Mouse (Mus musculus): ENCODE measurements around the gene Snrnp25.

Snrnp25 gene

DNA sequence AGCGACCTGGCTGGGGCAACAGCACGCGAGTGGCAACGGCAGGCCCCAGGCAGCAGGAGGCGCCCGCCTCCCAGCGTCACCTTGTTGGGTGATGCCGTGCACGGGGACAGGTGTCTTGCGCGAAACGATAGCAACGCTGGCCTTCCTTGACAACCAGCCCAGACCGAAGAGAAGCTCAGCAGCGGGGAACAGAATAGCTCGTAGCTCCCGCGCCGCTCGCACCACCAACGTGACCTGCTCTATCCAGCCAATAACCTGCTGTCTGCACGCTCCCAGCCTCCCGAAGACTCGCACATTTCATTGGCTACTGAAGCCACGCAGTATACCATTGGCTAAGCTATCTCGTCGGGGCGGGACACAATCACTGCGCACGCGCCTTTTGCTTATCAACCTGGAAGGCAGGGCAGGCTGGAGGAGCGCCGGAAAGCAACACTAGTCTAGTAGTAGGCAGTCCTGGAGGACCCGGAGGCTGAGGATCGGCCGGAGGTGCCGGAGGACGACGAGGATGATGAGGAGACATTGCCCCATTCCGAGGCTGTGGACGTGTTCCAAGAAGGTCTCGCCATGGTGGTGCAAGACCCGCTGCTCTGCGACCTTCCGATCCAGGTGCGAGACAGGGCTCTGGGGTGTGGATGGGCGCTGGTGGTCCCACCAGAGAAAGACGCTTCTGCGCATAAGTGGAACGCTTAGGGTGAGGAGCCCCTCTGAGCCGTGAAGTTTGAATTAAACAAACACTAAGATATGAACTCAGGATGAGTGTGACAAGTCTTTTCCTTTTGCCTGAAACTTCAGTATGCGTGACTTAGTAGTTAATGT is at the start of gene Snrnp25:
Snrnp25 (plus strand) TSS at position 358 of the 816 bp plus-strand sequence.
- in situ Hi-C loops (cut with MboI), result no loop called here

DNA sequence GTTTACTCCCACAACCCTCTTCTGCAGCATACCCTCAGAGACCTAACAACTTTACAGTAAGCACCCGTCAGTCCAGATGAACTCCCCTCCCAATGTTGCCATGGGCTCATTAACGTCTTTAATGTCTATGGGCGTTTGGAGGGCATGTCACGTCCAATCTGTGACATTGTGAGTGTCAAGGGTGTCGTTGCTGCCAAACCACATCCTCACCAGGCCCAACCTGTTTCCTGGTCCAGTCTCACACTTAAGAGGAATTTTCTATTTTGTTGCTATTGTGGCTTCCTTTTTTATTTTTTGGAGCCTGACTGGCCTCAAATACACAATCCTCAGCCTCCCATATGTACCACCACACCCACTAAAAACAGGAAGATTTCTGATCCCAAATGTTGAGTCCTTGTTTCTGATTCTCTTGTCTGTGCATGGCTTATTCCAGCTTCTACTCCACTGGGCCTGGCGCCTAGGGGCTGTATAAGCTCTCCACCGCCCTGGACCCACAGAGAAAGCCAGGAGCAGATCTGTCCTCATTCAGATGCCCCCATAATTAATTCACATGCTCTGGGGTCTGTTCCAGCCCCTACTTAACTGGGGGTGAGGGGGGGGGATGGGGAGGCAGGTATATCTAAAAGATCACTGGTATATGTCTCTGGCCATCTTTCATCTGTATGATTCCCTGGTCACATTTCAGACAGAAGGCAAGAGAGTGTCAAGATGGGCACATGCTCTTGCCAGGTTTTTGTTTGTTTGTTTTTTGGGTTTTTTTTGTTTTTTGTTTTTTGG is 48.2 kb upstream of the Snrnp25 start:
- in situ Hi-C loops (cut with MboI), result no loop called here

DNA sequence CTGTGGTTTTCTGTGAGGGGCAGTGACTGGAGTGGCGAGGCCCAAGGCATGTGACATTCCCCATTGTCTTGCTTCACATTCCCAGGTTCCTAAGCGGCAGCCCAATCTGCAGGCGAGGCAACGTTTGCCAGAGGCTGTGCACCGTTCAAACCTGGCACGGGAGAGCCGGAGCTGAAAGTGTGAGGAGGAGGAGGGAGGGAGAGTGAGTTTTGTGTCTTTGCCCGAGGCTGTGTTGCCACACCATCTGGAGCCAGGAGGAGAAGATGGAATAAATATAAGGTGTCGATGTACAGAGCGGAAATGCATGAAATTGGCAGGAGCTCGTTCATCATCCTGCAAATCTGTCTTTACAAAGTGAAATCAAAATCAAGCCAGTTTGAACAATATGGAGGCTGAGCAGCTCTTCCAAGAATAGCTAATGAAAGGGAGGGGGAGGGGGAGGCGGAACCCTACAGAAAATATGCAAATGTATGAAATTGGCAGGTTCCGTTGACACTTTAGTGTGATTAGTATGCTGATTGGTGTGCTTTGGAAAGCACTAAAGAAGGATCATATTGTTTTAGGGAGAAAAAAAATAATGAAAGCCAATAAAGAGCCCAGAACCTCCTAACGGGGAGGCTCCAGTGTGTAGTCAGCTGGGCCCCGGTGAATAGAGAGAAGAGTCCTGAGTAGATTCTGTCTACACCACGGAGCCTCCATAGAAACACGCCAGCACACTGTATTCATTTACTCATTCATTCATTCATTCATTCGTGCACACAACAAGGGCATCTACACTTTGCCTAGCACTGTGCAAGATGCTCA is 47.2 kb upstream of the Snrnp25 start:
- in situ Hi-C loops (cut with MboI), result no loop called here

DNA sequence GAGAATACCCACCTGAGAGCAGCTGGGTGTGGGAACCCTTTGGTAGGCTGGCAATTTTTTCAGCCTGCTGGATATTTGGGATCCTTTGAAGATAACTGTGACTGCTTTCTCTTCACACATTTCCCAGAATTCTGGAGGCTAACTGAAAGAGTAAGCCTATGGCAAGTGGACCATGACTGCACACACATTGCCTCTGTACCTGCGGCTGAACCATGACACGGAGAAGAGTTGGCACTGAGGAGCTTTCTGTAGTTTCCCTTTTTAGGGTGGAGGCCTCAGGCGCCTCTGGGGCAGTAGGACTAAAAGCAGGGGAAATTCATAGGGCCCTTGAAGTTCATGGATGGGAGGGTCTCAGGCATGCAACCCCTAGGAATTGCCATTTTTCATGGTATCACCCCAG is 46.0 kb upstream of the Snrnp25 start:
- in situ Hi-C loops (cut with MboI), result no loop called here

DNA sequence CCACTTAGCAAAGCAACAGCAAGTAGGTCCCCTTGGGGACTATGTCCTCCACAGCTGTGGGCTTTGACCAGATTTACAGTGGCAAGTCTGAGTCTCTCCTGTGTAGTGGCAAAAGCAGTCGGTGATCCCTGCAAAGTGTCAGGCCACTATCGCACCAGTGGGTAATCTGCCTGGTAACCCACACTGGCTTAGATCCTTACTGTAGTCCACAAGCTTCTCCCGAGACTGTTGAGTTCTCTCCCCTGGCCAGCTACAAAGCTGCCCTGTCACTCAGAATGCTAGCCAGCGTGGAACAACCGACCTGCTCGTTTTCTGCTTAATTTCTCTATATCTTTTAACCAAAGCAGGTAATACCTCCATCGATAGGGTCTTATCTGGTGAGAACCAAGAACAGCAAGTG is 44.9 kb upstream of the Snrnp25 start:
- in situ Hi-C loops (cut with MboI), result no loop called here

DNA sequence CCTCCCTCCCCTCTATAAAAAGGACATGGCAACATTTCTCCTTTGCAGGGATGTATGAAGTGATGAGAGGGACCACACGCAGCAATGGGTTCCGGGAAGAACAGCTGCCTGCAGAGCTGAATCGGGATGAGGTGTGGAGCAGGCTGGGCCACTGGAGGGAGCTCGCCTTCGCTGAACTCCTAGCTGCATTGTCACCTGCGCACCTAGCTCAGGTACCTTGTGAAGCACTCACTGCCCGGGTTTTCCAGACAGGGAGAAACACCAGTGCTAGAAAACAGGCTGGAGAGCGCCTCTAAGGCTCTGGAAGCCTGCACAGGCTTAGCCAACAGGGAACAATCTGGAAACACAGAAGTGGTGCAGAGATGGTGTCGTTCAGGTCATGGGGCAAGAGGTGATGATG is 43.7 kb upstream of the Snrnp25 start:
- in situ Hi-C loops (cut with MboI), result no loop called here

DNA sequence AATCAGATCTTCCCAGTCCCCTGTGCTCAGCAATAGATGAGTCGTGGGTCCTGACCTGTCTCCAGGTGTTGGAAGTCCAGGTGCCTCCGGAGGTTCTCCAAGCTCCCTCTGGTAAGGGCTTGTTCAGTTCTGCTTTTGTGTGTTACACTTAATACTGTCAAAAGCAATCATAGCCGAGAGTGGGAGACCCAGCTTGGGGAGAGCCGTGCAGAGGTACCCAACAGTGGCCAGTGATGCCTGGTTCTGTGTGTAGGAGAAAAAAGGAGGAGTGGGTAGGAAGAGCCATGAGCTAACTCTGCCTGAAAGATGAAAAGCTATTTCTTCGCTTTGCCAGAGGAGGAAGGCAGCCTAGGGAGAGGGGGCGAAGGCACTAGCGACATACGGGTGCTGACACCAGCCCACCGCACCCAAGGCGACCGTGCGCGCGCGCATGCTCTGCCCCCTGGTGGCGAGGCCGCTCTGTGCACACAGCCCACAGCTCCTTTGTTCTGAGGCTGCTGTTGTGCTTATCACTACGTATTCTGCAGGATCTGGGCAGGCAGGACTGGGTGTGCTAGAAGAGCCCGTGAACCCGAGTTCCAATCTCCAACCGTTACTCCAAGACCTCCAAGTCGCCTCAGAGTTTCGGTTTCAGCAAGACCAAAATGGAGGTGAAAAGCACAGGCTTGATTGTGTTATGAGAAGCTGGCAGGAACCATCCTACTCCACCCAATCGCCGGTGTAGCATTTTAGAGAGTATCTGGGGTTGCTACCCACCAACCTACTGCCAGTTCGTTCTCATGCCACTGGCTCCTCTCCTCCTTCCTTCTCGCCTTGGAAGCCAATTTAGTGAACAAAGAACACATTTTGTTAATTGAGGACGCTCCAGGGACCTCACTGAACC is 43.1 kb upstream of the Snrnp25 start:
- in situ Hi-C loops (cut with MboI), result no loop called here

DNA sequence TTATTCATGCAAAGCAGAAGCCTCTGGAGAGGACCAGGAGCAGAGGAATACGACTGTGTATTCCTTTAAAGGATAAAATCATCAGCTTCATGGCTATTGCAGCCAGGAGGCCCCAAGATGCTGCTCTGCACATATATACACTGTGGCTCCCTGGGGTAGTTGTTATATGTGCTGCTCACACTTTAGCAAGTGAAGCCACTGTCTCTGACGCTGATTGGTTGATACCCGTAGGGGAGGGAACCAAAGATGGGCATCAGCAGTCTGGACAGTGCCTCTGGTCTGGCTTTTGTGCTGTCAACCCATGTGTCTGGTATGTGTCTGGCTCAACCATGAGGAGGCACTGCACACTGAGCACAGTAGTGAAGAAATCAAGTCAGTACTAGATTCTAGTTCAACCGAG is 38.5 kb upstream of the Snrnp25 start:
- in situ Hi-C loops (cut with MboI), result no loop called here

DNA sequence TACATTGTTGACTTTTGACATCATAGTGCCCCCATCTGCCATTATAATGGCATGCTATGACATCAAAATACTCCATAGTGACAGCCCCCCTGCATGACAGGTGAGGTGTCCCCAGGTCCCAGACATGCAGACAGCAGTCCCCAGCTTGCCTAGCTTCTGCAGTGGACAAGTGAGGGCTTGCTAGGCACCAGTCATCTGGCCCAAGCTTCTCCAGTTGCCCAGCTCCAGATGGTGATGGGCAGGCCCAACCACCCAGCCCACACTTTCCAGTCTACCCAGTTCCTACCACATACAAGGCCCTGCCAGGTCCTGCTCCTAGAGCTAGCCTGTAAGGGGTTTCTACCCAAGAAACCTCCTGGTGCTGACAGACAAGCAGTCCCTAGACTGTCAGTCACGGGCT is 26.7 kb upstream of the Snrnp25 start:
- in situ Hi-C loops (cut with MboI), result no loop called here

DNA sequence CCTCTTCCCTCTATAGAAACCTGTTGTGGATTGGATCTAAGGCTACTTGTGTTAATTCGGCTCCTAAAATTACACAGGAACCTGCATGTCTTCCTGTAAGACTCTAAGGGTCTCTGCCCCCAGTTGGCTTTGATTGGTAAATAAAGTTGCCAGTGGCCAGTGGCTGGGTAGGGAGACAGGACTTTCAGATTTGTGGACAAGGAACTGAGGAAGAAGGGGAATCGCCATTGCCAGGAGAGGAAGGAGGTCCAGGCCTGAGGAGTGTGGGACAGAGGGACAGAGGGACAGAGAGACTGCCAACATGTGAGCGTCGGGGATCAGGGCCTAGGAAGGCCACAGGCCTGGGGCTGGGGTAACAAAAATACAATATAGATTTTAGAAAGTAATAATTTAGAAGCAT is 24.0 kb upstream of the Snrnp25 start:
- in situ Hi-C loops (cut with MboI), result no loop called here

DNA sequence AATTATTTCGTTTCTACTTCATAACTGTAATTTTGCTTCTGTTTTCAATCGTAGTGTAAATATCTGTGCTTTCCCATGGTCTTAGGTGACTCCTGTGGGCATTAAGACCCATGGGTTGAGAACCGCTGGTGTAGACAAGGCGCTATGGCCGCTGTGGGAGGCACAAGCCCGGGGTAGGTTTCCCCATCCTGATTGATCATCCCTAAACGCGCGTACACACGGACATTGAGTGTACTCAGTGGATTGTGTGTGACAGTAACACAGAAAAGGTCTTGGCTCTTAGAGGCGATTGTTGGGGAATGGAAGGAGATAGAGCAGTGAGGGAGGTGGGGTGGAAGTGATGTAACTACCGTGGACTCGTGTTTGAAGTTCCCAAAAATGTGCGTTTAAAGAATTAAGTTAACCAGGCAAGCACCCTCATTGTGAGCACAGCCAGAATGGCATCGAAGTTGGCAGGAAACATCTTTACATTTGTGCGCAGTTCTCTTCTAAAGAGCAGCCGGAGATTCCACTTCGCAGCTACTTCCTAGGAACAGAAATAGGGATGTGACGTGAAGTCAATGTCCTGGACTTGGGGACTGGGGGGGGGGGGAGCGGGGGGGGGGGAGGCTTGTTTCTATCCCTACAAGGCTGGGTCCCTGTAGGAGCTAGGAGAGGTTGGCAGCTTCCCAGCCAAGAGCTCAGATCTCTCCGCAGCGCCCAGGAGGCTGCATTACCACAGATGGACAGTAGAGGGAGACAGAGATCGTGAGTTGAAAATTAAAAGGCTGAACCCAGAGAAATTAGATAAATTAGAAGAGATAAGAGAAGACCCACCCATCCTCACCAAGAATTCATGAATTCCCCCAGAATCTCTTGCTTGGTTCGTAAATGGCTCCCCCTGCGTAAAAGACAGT is 23.0 kb upstream of the Snrnp25 start:
- in situ Hi-C loops (cut with MboI), result no loop called here

DNA sequence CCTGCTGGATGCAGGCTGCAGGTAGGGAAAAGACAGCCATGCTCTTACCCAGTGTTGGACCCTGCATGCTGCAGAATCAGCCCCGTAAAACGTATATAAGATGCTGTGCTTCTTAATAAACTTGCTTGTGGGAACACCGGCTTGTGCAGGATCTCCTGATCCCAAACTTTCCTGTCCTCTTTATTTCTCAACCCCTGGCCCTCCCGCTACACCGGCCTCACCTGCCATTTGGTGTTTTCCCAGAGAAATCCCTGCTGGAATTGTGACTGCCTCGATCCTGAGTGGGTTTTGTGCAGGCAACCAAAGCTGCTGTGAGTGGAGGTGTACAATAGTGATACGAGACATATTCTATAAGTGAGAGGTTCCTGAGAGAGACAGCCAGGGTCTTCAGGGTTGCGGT is 20.7 kb upstream of the Snrnp25 start:
- in situ Hi-C loops (cut with MboI), result no loop called here

DNA sequence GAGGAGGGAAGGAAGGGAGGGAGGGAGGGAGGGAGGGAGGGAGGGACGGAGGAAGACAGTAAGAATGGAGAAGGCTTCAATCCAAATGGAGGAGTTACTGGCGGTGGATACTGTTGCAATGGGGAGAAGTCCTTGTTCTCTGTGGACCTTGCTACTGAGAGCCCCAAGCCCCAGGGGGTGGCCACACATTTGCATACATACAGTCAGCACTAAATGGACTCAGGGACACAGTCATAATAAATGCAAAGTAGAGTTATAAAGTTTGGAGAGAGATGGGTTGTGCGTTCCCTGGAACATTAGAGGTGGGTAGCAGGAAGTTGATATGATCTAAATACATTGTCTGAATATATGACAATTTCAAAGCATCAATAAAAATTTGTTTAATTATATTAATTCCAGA is 19.2 kb upstream of the Snrnp25 start:
- in situ Hi-C loops (cut with MboI), result no loop called here

DNA sequence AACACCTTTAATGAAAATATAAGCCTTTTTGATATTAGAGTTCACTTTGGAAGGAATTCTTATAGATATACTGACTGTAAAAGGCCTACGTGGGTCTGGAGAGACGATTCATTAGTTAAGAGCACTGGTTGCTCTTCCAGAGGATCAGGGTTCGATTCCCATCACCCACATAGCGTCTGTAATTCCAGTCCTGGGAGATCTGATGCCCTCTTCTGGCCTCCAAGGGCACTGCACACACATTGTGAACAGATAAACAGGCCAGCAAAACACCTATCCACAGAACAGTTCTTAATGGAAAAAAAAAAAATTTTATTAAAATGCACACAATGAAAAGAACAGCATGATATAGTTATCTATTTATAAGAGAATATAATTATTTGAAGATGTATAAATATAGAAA is 18.0 kb upstream of the Snrnp25 start:
- in situ Hi-C loops (cut with MboI), result no loop called here

DNA sequence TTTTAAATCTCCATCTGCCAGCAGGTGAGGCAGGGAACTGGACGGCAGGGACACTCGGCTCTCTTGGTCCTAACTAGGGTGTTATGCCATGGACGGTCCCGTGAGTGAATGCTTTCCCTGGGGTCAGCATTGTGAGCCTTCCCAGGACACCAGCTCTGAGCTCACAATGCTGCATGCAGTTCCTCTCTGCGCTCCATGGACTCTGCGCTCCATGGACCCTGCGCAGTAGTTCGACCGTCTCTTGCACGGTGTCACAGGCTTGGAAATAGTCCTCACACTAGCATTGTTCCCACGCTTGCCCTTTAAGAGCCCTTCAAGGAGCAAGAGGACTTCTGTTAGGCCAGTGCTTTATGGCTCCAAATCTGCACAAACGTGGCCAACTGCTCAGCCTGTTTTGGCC is 16.3 kb upstream of the Snrnp25 start:
- in situ Hi-C loops (cut with MboI), result no loop called here

DNA sequence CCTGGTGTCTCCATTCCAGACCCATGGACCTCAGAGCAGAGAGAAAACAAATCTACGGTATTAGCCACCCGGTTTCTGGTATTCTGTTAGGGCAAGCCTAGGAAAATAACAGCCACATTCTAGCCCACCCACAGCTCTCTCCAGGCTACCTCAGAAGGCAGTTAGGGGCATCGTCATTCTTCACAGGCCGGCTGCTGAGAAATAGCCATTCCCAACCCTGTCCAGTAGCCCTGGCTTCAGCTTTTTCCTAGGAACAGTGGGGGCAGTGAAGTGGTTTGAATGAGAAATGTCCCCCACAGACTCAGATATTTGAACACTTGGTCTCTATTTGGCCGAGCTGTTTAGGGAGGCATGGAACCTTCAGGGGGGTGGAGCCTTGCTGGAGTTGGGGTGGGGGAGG is 15.8 kb upstream of the Snrnp25 start:
- in situ Hi-C loops (cut with MboI), result no loop called here

DNA sequence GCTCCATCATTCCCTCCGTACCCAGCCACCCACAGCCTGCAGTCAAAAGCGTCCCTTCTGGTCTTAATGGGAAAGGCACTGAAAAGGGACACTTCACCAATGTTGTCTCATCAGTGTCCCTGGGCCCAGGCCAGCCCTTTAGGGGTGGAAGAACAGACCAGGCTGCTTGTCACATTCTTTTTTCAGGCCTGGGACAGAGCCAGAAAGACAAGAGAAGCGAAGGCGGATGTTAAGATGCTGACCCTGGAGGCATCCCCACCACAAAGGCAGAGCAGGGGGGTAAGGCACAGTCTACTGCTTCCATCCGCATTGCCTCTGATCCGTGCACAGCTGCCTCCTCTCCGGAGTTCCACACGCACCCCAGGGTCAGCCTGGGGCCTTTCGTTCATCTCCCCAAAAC is 15.1 kb upstream of the Snrnp25 start:
- in situ Hi-C loops (cut with MboI), result no loop called here

DNA sequence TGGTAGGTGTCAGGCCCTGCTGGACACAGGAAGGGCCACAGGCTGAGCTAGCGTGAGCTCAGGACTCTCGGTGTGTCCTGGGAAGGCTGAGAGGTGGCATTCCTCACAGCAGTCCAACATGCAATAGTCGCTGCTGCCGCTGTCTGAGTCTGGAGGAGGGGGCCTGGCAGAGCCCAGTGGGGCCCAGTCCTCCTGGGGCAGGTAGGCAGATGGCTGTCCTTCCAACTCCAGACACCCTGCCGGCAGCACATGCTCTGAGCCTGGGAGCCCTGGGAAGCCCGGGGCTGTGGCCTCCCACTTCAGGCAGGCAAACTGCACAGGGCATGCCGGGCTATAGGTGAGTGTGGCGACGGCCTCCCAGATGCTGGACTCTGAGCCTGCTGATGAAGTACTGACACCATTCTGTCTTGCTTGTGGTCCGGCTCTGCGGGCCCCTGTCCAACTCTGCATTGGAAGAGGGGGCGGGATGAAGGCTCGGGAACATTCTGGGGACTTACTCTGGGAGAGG is 14.6 kb upstream of the Snrnp25 start:
- in situ Hi-C loops (cut with MboI), result no loop called here

DNA sequence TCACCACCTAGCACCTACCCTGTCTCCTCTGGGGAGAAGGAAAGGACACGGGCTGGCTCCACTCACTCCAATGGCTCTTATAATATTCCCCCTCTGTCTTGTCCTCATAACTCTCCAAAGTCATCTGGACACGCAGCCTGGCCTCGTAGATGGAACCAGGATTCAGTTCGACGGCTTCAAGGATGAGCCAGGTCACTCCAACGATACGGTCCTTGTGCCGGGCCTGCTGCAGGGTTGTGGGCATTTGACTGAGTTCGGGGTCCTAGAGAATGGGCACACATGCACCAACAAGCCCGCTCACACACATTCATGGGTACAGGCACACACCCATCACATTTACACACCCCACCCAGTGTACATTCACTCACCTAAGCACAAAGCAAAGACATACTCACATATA is 12.1 kb upstream of the Snrnp25 start:
- in situ Hi-C loops (cut with MboI), result no loop called here

DNA sequence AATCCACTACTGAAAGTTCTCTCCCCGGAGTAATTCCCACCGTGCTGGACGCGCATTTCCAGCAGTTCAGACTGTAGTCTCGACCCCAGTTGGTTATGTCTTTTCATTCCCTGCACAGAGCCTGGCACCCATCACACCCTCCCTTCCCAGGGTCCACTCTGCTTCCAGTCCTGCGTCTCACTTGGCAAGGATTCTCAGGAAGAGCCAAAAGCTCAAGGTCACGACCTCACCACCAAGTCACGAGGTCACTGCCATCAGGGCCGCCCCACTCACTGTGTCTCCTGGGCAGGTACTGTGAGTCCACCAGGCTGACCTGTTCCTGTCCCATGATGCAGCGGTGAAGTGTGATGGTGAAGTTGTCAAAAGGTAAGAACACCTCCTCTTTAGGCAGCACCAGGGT is 11.1 kb upstream of the Snrnp25 start:
- in situ Hi-C loops (cut with MboI), result no loop called here

All from mature B cell (primary cell).